Mouse (Mus musculus) frontal cortex, adult 2 months (tissue): ENCODE measurements around the gene Med12. TPM values are rescaled to one million over a fixed set of nuclear protein-coding genes. Genes with fewer than 3 reads are reported as not detected.

Experiments
- DNase-seq, 2 experiments: peaks; one replicate each; pipeline ENCODE4 v3.0.0; 2022; ENCODE audit warnings: low spot score in 1 of 2; ENCODE audit errors: extremely low spot score in 1 of 2
- polyA plus RNA-seq: library from polyadenylated mRNA; depleted of rRNA; stranded (reverse); fragments of >200 nt; gene quantifications from 2 replicates; pipeline ENCODE4 v1.2.3, GENCODE M21; 2012; rRNA removed

Gene Med12
- 38.8 and 48.1 TPM in 2 replicates for polyA plus RNA-seq

GRCm38 (mm10) chrX:101273875-101274738 is at the start of gene Med12:
Gene Med12, plus strand, starts transcription at chrX:101274030.
- DNase-seq, result peak; percentile 55 to 78

- no peak for DNase-seq
Observed at GRCm38 (mm10) chrX:101245011-101245410, 28.8 kb upstream of the Med12 start.

GRCm38 (mm10) chrX:101253952-101254729 is 19.7 kb upstream of the Med12 start, which contains the start of gene Foxo4:
Gene Foxo4, plus strand, starts transcription at chrX:101254528.
- peak; percentile 76 to 90 for DNase-seq

- no peak for DNase-seq
Observed at GRCm38 (mm10) chrX:101254740-101255139, 19.1 kb upstream of the Med12 start.

- DNase-seq, result peak in 1 of 2 experiments; percentile 4
Observed at GRCm38 (mm10) chrX:101256603-101257002, 17.2 kb upstream of the Med12 start.

GRCm38 (mm10) chrX:101260441-101261325 is 13.1 kb upstream of the Med12 start:
- no peak for DNase-seq

- DNase-seq, result no peak
Observed at GRCm38 (mm10) chrX:101263892-101264291, 9.9 kb upstream of the Med12 start, which contains the start of gene Gm614. Gene Gm614, minus strand, starts transcription at chrX:101263992.

- DNase-seq, result no peak
Observed at GRCm38 (mm10) chrX:101266631-101267030, 7.2 kb upstream of the Med12 start.

- DNase-seq, result no peak
Observed at GRCm38 (mm10) chrX:101268025-101268754, 5.6 kb upstream of the Med12 start, which contains the start of gene Il2rg. Gene Il2rg, minus strand, starts transcription at chrX:101268255.

GRCm38 (mm10) chrX:101268755-101269124 is 5.1 kb upstream of the Med12 start, which contains the start of gene Gm20489:
Gene Gm20489, minus strand, starts transcription at chrX:101269023.
- no peak for DNase-seq

GRCm38 (mm10) chrX:101273410-101273809 is 420 bp upstream of the Med12 start:
- DNase-seq, result no peak

GRCm38 (mm10) chrX:101282813-101283212 is 9.0 kb downstream of the Med12 start:
- no peak for DNase-seq

- DNase-seq, result peak in 1 of 2 experiments; percentile 65
Observed at GRCm38 (mm10) chrX:101285534-101285933, 11.7 kb downstream of the Med12 start.

- DNase-seq, result no peak
Observed at GRCm38 (mm10) chrX:101285953-101286670, 12.3 kb downstream of the Med12 start.

- no peak for DNase-seq
Observed at GRCm38 (mm10) chrX:101287543-101287942, 13.7 kb downstream of the Med12 start.

GRCm38 (mm10) chrX:101288432-101288831 is 14.6 kb downstream of the Med12 start:
- no peak for DNase-seq

GRCm38 (mm10) chrX:101289037-101289436 is 15.2 kb downstream of the Med12 start:
- DNase-seq, result no peak

- DNase-seq, result no peak
Observed at GRCm38 (mm10) chrX:101290111-101290510, 16.3 kb downstream of the Med12 start.

GRCm38 (mm10) chrX:101299055-101299454 is 25.2 kb downstream of the Med12 start, which contains the start of gene Nlgn3:
Gene Nlgn3, plus strand, starts transcription at chrX:101299168.
- no peak for DNase-seq
